Mouse (Mus musculus) layer of hippocampus, postnatal 36 days (tissue): Measurements from ENCODE around the gene Ppp1cb. TPM values are rescaled to one million over a fixed set of nuclear protein-coding genes. Genes with fewer than 3 reads are reported as not detected.

Source experiments
- DNase-seq, 2 experiments: peaks; one replicate each; pipeline ENCODE4 v3.0.0; 2022
- total RNA-seq, 2 experiments: library from RNA; stranded (reverse); gene quantifications; 2 replicates each; pipeline ENCODE4 v1.2.3; 2021

Gene Ppp1cb
- total RNA-seq, 2 experiments from 2014 or later: 447 to 463 TPM

- DNase-seq: no peak
These were observed 13.2 kb upstream of the Ppp1cb start for GRCm38 (mm10) chr5:32445287-32445921.

GRCm38 (mm10) chr5:32446394-32446793 lies 12.2 kb upstream of the Ppp1cb start:
- no peak for DNase-seq

DNA sequence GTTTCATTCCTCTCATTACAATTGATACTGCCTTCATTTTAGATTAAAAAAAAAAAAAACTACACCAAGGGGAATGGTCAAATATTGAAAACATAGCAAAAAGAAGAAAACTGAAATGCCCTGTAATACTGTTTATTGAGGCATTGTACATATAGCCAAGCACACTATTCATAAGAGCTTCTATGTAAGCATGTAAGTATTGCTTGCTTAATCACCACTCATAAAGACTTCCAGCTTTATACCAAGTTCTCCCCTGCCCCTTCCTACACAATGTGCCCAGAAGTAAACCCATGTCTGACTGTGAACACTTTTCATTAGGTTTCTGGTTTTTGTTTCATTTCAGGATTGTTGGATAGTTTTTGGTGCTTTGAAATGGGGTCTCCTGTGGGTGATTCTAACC lies 11.8 kb upstream of the Ppp1cb start:
- no peak for DNase-seq

GRCm38 (mm10) chr5:32459251-32459881 lies 723 bp downstream of the Ppp1cb start:
- peak; percentile 30 to 35 for DNase-seq

GRCm38 (mm10) chr5:32459882-32460751 lies 1.5 kb downstream of the Ppp1cb start:
- DNase-seq: no peak

GRCm38 (mm10) chr5:32460973-32461372 lies 2.3 kb downstream of the Ppp1cb start:
- no peak for DNase-seq

DNA sequence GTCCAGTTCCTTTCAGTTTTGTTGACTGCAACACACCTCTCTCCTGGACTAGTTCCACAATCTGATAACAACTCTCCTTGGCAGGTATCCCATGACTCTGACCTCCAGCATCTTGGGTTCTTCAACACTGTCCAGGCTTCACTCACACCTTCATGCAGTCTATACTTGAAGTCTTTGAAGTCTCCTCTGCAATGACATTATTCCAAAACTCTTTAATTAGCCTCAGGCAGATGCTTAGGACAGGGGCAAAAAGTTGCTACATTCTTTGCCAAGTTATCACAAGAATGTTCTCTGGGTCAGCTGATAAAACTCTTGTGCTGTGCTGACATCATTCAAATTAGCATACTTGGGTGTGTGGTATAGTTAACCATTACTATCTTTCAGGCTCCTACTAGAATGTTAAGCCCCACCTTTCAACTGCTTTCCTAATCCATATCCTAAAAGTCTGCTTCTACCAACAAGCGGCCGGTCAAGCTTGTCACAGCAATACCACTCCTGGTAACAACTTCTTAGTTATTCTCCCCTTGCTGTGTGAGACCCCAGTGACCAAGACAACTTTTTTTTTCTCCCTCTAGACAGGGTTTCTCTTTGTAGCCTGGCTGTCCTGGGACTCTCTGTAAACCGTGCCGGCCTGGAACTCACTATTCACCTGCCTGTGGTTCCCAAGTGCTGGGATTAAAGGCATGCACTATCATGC lies 13.8 kb downstream of the Ppp1cb start:
- no peak for DNase-seq

- no peak for DNase-seq
These were observed 14.3 kb downstream of the Ppp1cb start for GRCm38 (mm10) chr5:32473029-32473352.

GRCm38 (mm10) chr5:32476501-32476900 lies 17.9 kb downstream of the Ppp1cb start:
- no peak for DNase-seq

DNA sequence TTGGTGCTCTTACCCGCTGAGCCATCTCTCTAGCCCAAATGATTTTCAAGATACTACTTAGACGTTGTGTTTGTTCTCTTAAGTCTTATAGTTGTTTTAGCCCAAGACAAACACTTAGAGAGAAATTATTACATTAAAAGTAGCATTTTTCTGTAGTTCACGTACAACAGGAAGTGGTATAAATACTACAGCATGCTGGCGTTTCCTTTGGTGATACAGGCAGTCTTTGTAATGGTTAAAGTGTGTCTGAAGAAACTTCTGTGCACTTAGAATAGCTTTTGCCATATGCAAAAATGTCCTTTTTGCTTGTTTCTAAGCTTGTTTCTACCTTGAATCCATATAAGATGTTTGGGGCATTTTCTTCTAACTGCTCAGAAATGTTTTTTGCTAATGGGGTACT lies 20.3 kb downstream of the Ppp1cb start:
- DNase-seq: no peak

GRCm38 (mm10) chr5:32485430-32485829 lies 26.8 kb downstream of the Ppp1cb start:
- no peak for DNase-seq

DNA sequence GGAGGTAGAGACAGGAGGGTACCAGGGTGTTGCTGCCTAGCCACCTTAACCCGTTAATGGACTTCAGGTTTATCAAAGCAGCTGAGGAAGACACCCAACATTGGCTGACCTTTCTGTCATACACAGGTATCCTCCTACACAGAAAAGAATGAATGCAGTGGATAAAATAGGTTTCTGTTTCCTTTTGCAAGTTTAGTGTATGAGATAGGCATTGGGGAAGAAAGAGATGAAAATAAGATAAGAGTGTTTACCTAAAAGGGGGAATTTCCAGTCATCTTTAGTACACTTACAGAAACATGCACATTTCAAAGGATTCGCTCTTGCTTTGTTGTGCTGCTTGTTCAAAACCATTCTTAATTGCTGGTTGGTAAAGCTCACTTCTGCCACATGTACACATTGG lies 29.4 kb downstream of the Ppp1cb start:
- DNase-seq: no peak

GRCm38 (mm10) chr5:32494084-32494700 lies 35.5 kb downstream of the Ppp1cb start:
- DNase-seq: no peak

- DNase-seq: no peak
These were observed 50.1 kb downstream of the Ppp1cb start for GRCm38 (mm10) chr5:32508766-32509165.

- DNase-seq: peak; percentile 11 to 20
These were observed 61.7 kb downstream of the Ppp1cb start for GRCm38 (mm10) chr5:32520381-32520780.

DNA sequence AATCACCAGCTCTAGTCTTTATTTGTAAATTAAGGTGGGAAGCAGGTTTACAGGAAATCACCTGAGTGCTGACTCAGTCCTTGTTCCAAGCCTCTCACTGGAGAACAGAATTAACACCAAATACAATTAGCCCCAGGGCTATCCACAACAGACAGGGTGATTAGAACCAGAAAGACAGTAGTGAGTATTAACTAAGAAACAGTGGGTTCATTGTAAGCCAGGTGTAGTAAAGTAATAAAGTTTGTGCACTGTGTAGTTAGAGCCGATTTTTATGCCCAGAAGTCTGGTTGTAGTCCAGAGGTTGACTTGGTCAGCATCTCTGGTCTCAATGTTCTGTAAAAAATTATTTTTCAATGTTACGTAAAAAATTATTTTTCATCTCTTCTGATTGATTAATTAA lies 90.8 kb downstream of the Ppp1cb start:
- DNase-seq: no peak

DNA sequence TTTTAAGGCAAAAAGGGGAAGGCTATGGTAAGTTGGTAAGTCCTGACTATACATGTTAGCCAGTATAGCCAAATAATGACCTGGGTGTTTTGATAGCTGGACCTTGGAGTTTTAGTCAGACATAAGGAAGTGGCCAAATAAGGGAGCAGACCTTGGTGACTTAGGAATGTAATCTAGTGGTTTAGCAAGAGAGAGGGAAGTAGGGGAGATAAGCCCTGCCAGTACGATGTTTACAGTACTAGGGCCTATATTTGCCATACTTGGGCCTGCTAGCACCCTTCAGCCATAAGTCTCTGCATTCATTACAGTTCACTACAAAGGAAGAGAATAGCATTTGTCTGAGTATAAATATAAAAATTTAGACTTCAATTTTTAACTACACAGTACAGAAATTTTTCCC lies 106.1 kb downstream of the Ppp1cb start:
- DNase-seq: no peak

Other genes with a start within 250 kb of the Ppp1cb start
- 1 to 10 TPM in 1 of 2 experiments, under 1 TPM in 1; 0.86 to 1.2 TPM for gene Plb1, start 226.1 kb upstream of the Ppp1cb start, total RNA-seq
- gene Yes1, start 152.3 kb downstream of the Ppp1cb start, total RNA-seq: 10 to 100 TPM; 12.8 to 13.9 TPM